Mouse (Mus musculus) neural tube, embryonic 14.5 days (tissue): ENCODE measurements at regions not wholly inside any gene's neighbourhood (a gene's known extent, or its start where the extent isn't known, plus 50 kb on each side); places are given as distances from the start of the nearest gene placed in this dataset.

ENCODE experiments used
- ATAC-seq: fragments of 200-750 bp; cut with Nextera tagmentation; 2 replicates; pipeline ENCODE4 v1.8.0; 2017; ENCODE audit warnings: low read depth, mild to moderate bottlenecking, moderate TSS enrichment, moderate library complexity
- H3K27ac ChIP-seq: fragments of 300-500 bp; sonication (generic); 2 replicates; pipeline ENCODE4 v1.5.1; 2014; ENCODE audit warnings: low read depth, mild to moderate bottlenecking, control low read depth, low read length, moderate library complexity, mixed read lengths
- H3K27me3 ChIP-seq: fragments of 300-500 bp; sonication (generic); 2 replicates; pipeline ENCODE4 v1.6.1; 2014; ENCODE audit warnings: low read length; ENCODE audit not compliant: control insufficient read depth, insufficient read depth
- H3K36me3 ChIP-seq: fragments of 300-500 bp; sonication (generic); 2 replicates; pipeline ENCODE4 v1.6.1; 2014; ENCODE audit warnings: low read length, mixed read lengths; ENCODE audit not compliant: control insufficient read depth, insufficient read depth
- H3K4me1 ChIP-seq: fragments of 300-500 bp; sonication (generic); 2 replicates; pipeline ENCODE4 v1.6.1; 2014; ENCODE audit warnings: low read length; ENCODE audit not compliant: control insufficient read depth, insufficient read depth
- H3K4me2 ChIP-seq: fragments of 300-500 bp; sonication (generic); 2 replicates; pipeline ENCODE4 v1.6.1; 2014; ENCODE audit warnings: mild to moderate bottlenecking, low read depth, low read length, control low read depth
- H3K4me3 ChIP-seq: fragments of 300-500 bp; sonication (generic); 2 replicates; pipeline ENCODE4 v1.5.1; 2014; ENCODE audit warnings: low read depth, low read length, control low read depth, mixed read lengths
- H3K9ac ChIP-seq: fragments of 300-500 bp; sonication (generic); replicated peaks from 2 replicates; pipeline ENCODE4 v1.6.1; 2014; ENCODE audit warnings: low read depth, mild to moderate bottlenecking, control low read depth, low read length, mixed read lengths
- H3K9me3 ChIP-seq: fragments of 300-500 bp; sonication (generic); 2 replicates; pipeline ENCODE4 v1.6.1; 2016; ENCODE audit warnings: low read length; ENCODE audit not compliant: control insufficient read depth
- WGBS: fragments of 180-500 bp; shearing (Covaris S2); extraction: QIAGEN DNeasy Blood & Tissue Kit; methylation state at CpG from one replicate; pipeline ENCODE4 v1.1.7; 2014; 5-methylcytosine and 5-hydroxymethylcytosine counted together

GRCm38 (mm10) chr2:74378709-74379108 is 200.5 kb downstream of the Lnpk start:
- Histone ChIP-seq H3K4me3 (no peak overlapping the region), H3K27ac (no peak overlapping the region), H3K4me1 (no peaks in the 10 kb centered on the region), H3K9me3 (no peaks in the 10 kb centered on the region), H3K36me3 (no peaks in the 10 kb centered on the region), H3K4me2 (no peak overlapping the region), H3K27me3 (no peaks in the 10 kb centered on the region), H3K9ac (no peak overlapping the region)
- WGBS: 95% methylated on average over 3 of the region's 3 CpGs
- ATAC-seq: no peak

DNA sequence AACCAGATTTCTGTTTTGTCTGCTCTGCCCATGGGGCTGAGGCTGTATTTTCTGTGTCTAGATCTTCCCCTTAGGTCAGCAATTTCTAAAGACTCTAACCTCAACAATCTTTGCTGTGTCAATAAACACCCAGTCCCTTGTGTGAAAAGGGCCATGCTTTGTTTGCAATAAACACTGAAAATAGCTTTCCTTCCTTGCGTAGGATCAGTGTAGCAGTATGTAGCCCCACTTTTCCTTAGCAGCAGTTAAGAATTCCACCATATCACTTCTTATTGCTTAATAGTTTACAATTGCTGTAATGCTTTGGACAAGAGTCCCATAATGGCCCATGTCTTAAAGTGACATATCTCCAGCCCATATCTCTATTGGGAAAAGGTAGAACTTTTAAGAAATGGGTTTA is 205.3 kb downstream of the Lnpk start:
- Histone ChIP-seq H3K36me3 (no peaks in the 10 kb centered on the region), H3K4me3 (no peak overlapping the region), H3K4me2 (no peak overlapping the region), H3K9ac (no peak overlapping the region), H3K4me1 (no peaks in the 10 kb centered on the region), H3K9me3 (no peaks in the 10 kb centered on the region), H3K27me3 (no peaks in the 10 kb centered on the region), H3K27ac (no peak overlapping the region)
- 73% methylated on average over 1 of the region's 1 CpGs for WGBS
- ATAC-seq: no peak

DNA sequence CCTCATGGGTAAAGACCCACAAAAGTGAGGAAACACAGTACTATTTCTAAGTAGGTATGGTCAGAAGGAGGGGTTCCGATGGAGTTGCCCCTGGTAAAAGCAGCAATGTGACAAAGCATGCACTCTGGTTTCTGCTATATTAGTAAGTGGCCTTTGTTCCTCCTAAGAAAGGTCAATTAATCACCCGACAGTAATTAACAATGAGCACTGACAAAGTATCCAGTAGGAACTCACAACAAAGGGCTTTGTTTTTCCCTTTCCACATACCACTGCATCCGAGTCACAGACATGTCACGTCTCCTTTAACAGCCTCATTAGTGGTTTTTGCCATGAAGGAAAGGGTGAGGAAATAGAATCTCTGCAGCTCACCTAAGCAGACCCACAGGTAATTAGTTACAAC is 206.2 kb downstream of the Lnpk start:
- ATAC-seq: no peak
- Histone ChIP-seq H3K9me3 (no peaks in the 10 kb centered on the region), H3K9ac (no peak overlapping the region), H3K36me3 (no peaks in the 10 kb centered on the region), H3K4me1 (no peaks in the 10 kb centered on the region), H3K27ac (no peak overlapping the region), H3K4me2 (no peak overlapping the region), H3K4me3 (no peak overlapping the region), H3K27me3 (no peaks in the 10 kb centered on the region)
- 57% methylated on average over 4 of the region's 4 CpGs for WGBS

- ATAC-seq: no peak
- no peaks in the 10 kb centered on the region for H3K27me3 ChIP-seq
- no peak overlapping the region for H3K9ac ChIP-seq
- no peaks in the 10 kb centered on the region for H3K9me3 ChIP-seq
- no peak overlapping the region for H3K4me2 ChIP-seq
- no peaks in the 10 kb centered on the region for H3K4me1 ChIP-seq
- no peak overlapping the region for H3K27ac ChIP-seq
- 92% methylated on average over 2 of the region's 2 CpGs for whole genome bisulfite sequencing
- no peaks in the 10 kb centered on the region for H3K36me3 ChIP-seq
- H3K4me3 ChIP-seq: no peak overlapping the region
Observed at GRCm38 (mm10) chr2:74363255-74363654, 216.0 kb downstream of the Lnpk start.

DNA sequence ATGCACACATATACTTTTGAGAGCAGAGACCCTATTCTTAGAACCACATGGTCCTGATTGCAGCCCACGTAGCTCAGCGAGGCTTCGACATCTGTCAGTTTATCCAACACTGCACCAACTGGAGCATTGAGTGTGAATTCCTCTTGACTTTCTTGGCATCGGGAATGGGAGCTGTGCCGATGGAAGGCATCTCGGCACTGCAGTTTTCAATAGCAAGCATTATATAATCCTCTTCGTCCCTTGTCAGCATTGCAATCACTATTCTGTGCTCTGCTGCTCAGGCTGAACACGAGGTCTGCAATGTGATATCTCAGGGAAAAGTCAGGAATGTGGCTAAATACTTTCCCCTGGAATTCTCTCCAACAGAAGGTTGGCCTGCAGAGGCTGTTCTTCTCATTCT is 224.6 kb downstream of the Lnpk start:
- no peak overlapping the region for H3K9ac ChIP-seq
- H3K4me3 ChIP-seq: no peak overlapping the region
- no peaks in the 10 kb centered on the region for H3K36me3 ChIP-seq
- H3K27me3 ChIP-seq: no peaks in the 10 kb centered on the region
- no peaks in the 10 kb centered on the region for H3K4me1 ChIP-seq
- WGBS: 78% methylated on average over 8 of the region's 8 CpGs
- no peak overlapping the region for H3K27ac ChIP-seq
- H3K4me2 ChIP-seq: no peak overlapping the region
- ATAC-seq: no peak
- H3K9me3 ChIP-seq: no peaks in the 10 kb centered on the region

- Histone ChIP-seq H3K9me3 (no peaks in the 10 kb centered on the region), H3K27me3 (no peaks in the 10 kb centered on the region), H3K4me3 (no peak overlapping the region), H3K4me2 (no peak overlapping the region), H3K4me1 (no peaks in the 10 kb centered on the region), H3K27ac (no peak overlapping the region), H3K9ac (no peak overlapping the region), H3K36me3 (no peaks in the 10 kb centered on the region)
- no peak for ATAC-seq
- WGBS: 76% methylated on average over 6 of the region's 6 CpGs
Observed at GRCm38 (mm10) chr2:74349809-74350208, 229.4 kb downstream of the Lnpk start.

DNA sequence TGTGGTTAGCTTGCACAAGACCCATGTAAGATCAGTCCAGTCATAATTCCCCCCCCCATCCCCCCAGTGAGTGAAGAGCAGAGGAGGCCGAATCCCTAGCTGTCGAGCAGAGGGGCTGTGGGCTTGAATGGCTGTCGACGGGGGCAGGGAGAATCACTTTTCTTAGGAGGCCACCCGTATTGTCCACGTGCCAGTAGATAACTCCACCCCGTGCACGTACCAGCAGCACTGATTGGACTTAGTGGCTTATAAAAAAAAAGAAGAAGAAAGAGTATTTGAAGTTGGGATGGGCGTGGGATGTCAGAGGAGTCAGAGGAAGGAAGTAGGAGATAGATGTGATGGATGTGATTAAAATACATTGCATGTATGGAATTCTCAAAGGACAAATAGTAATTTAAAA is 272.9 kb downstream of the Lnpk start:
- Histone ChIP-seq H3K9me3 (no peaks in the 10 kb centered on the region), H3K4me2 (no peak overlapping the region), H3K4me3 (no peak overlapping the region), H3K27me3 (no peaks in the 10 kb centered on the region), H3K9ac (no peak overlapping the region), H3K36me3 (no peaks in the 10 kb centered on the region), H3K4me1 (no peaks in the 10 kb centered on the region), H3K27ac (no peak overlapping the region)
- ATAC-seq: no peak
- 82% methylated on average over 9 of the region's 9 CpGs for WGBS

GRCm38 (mm10) chr2:74300885-74301451 is 278.3 kb downstream of the Lnpk start:
- Histone ChIP-seq H3K4me2 (peak overlapping the region; percentile 51), H3K27ac (no peak overlapping the region), H3K9me3 (no peaks in the 10 kb centered on the region), H3K36me3 (no peaks in the 10 kb centered on the region), H3K9ac (no peak overlapping the region), H3K27me3 (no peaks in the 10 kb centered on the region), H3K4me3 (peak overlapping the region; percentile 27; the same call in 1 of the 2 replicates), H3K4me1 (no peaks in the 10 kb centered on the region)
- no peak for ATAC-seq
- WGBS: 8% methylated on average over 9 of the region's 9 CpGs

DNA sequence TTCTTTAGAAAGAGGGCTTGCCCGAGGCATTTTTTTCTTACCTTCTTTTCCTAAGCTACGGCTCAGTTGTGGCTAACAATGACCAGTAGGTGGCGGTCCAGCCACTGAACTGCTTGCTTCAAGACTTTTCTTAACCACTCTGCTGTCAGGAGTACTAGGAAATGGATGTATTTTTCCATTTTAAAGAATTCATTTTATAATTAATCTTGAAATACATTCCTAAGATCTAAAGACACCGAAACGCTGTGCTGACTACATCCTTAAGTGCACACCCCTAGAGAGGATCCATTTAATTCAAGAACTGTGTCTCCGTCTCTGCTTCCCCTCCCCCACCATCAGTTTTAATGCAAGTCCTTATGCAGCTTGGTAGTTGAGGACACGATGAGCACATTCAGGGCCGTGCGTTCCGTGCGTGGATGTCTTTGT is 278.9 kb downstream of the Lnpk start:
- Histone ChIP-seq H3K4me3 (peak overlapping the region; percentile 27), H3K27me3 (no peaks in the 10 kb centered on the region), H3K9me3 (no peaks in the 10 kb centered on the region), H3K27ac (no peak overlapping the region), H3K4me2 (peak overlapping the region; percentile 51), H3K36me3 (no peaks in the 10 kb centered on the region), H3K4me1 (no peaks in the 10 kb centered on the region), H3K9ac (no peak overlapping the region)
- WGBS: under 1% methylated on average over 11 of the region's 11 CpGs
- peak; percentile 70; the same call in 1 of the 2 replicates for ATAC-seq
